Mouse (Mus musculus) heart, embryonic 10.5 days (tissue): Measurements from ENCODE around the gene Rras. TPM values are rescaled to one million over a fixed set of nuclear protein-coding genes. Genes with fewer than 3 reads are reported as not detected.

Source experiments
- DNase-seq: peaks from one replicate; pipeline ENCODE4 v3.0.0-alpha.2; 2017; ENCODE audit warnings: low spot score
- H3K27ac ChIP-seq: fragments of 300-500 bp; sonication (generic); 2 replicates; pipeline ENCODE4 v1.5.1; 2016; ENCODE audit warnings: mild to moderate bottlenecking
- H3K27me3 ChIP-seq: fragments of 300-500 bp; sonication (generic); 2 replicates; pipeline ENCODE4 v1.6.1; 2016; ENCODE audit warnings: mild to moderate bottlenecking; ENCODE audit not compliant: poor library complexity, insufficient read depth, severe bottlenecking
- H3K36me3 ChIP-seq: fragments of 300-500 bp; sonication (generic); 2 replicates; pipeline ENCODE4 v1.6.1; 2016; ENCODE audit warnings: mild to moderate bottlenecking, moderate library complexity
- H3K4me1 ChIP-seq: fragments of 300-500 bp; sonication (generic); 2 replicates; pipeline ENCODE4 v1.6.1; 2016; ENCODE audit warnings: mild to moderate bottlenecking
- H3K4me3 ChIP-seq: fragments of 300-500 bp; sonication (generic); 2 replicates; pipeline ENCODE4 v1.5.1; 2016; ENCODE audit warnings: mild to moderate bottlenecking, moderate library complexity
- H3K9me3 ChIP-seq: fragments of 300-500 bp; sonication (generic); 2 replicates; pipeline ENCODE4 v1.6.1; 2016; ENCODE audit warnings: mild to moderate bottlenecking, moderate library complexity
- WGBS: fragments of 180-500 bp; shearing (Covaris S2); methylation state at CpG from one replicate; pipeline ENCODE4 v1.1.7; 2016; 5-methylcytosine and 5-hydroxymethylcytosine counted together
- polyA plus RNA-seq: library from polyadenylated mRNA; unstranded; fragments of >200 nt; fragmentation: Nextera tagmentation; extraction: Ambion mirVana; gene quantifications from 2 replicates; pipeline ENCODE4 v1.2.1, GENCODE M21; 2016

The Rras gene
- polyA plus RNA-seq, 1 experiment from 2014 or later, result 50.5 TPM

DNA sequence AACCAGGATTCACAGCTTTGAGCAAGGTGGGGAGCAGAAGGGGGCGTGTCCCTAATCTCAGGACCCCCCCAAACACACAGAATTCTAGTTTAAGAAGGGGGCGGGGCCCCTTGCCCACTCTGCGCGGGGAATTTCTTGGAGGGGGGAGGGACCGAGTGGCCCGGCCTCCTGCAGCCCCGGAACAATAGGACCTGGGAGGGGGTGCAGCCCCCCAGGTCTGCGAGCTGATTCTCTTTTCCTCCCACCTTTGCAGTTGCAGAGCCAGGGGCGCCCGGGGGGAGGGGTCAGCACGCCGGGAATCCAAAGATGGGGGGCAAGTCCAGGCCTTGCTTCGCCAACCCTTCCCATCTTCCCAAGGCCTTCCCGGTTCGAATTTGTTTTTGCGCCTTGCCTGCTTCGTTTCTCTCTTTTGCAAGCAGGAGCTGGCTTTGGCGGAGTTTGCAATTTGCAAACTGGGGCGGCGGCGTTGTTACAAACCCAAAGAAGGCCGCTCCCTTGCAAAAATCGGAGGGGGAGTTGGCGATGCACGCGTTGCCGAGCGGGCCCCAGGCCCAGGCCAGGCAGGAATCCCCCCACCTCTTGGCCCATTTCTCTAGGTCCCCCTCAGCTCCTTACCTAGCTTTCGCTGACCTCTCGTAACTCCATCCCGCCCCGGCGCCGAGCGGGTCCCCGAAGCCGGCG is 34.6 kb downstream of the Rras start:
- Histone ChIP-seq H3K27me3 (no peaks in the 10 kb centered on the region), H3K36me3 (peaks cover 41% of the 10 kb centered on the region), H3K9me3 (no peaks in the 10 kb centered on the region), H3K4me3 (peak overlapping the region; percentile 78), H3K4me1 (peaks cover 57% of the 10 kb centered on the region), H3K27ac (peak overlapping the region; percentile 99)
- under 1% methylated on average over 38 of the region's 38 CpGs for WGBS
- no peak for DNase-seq

DNA sequence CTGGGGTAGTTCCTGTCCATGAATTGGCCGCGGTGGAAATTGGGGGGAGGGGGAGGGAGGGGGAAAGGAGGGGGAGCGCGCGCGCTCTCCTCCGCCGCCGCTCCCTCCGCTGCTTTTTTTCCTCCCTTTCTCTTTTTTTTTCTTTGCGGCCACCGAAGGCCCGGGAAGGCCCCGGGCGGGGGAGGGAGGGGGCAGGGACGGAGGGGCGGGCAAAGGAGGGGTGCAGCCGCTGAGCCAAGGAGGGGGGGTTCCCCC is 35.0 kb downstream of the Rras start, which contains the start of gene Prr12:
Gene Prr12, minus strand, starts transcription at position 20 of the 255 bp plus-strand sequence.
- peak within 1 kb of the TSS; percentile 99 for H3K27ac ChIP-seq
- H3K9me3 ChIP-seq, result no peaks in the 10 kb centered on the region
- DNase-seq, result no peak
- peaks cover 52% of the 10 kb centered on the region for H3K4me1 ChIP-seq
- WGBS, result 0% methylated on average over 2 of the region's 18 CpGs
- H3K4me3 ChIP-seq, result peak within 1 kb of the TSS; percentile 78
- H3K36me3 ChIP-seq, result peaks cover 37% of the 10 kb centered on the region
- H3K27me3 ChIP-seq, result no peaks in the 10 kb centered on the region

DNA sequence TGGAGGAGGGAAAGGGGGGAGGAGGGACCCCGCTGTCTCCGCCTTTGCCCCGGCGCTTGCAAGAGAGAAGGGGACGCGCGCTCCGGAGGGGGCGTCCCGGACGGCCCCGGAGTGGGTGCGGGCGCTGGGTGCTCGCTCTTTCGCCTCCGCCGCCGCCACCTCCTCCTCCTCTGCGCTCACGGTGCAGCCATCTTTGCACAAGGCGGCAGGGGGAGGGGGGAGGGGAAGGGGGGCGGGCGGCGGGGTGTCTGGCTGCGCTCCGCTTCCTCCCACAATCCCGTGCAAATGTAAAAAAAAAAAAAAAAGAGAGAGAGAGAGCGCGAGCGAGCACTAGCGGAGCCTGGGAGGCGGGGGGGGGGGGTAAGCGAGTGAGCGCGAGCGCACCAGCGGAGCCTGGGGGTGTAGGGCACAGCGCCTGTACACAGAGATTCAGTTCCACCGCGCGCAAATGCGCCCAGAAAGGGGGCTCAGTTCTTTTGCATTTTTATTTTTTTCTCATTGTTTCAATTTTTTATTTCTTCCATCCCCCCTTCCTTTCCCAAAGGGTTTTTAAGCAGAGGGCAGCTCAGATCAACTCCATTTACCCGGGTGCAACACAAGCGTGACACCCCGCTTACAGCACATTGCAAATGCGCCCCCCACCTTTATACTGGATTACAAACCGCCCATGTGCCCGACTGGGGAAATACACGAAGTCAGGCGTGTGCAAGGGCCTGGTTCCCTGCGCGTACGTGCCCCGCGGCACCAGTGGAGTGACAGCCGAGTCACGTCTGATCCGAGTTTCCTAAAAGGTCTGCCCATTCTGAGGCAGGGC is 35.6 kb downstream of the Rras start:
- Histone ChIP-seq H3K27me3 (no peaks in the 10 kb centered on the region), H3K9me3 (no peaks in the 10 kb centered on the region), H3K27ac (peak overlapping the region; percentile 99), H3K4me1 (peaks cover 50% of the 10 kb centered on the region), H3K4me3 (peak overlapping the region; percentile 78), H3K36me3 (peaks cover 31% of the 10 kb centered on the region)
- WGBS, result under 1% methylated on average over 31 of the region's 59 CpGs
- peak; percentile 91 for DNase-seq

DNA sequence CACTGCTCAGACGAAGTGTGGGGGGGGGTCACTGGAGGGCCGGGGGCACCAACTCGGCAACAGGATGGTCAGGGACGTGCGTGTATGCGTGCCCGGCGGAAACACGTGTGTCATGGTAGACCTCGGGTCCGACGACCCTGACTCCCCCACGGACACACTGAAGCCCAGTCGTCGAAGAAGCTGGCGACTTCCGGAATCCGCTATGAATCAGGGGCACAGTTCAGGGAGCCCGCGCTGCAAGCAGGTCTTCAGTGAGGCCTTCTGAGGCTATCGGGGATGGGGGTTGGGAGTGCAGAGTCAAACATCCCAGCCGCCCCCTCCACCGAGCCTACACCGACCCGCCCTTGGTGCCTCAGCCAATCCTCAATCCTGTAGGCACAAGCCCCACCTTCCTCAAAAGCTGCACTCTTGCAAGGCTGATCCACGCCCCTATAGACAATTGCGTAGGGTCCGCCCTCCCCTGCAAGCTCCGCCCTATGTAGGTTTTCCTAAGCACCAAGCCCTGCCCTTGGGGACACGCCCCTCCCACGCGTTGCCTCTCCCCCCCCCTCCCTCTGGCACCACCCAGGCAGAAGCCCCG is 36.3 kb downstream of the Rras start:
- peaks cover 50% of the 10 kb centered on the region for H3K4me1 ChIP-seq
- under 1% methylated on average over 33 of the region's 33 CpGs for WGBS
- H3K4me3 ChIP-seq, result peak overlapping the region; percentile 78
- H3K9me3 ChIP-seq, result no peaks in the 10 kb centered on the region
- H3K27ac ChIP-seq, result peak overlapping the region; percentile 99
- peak; percentile 100 for DNase-seq
- peaks cover 24% of the 10 kb centered on the region for H3K36me3 ChIP-seq
- no peaks in the 10 kb centered on the region for H3K27me3 ChIP-seq

DNA sequence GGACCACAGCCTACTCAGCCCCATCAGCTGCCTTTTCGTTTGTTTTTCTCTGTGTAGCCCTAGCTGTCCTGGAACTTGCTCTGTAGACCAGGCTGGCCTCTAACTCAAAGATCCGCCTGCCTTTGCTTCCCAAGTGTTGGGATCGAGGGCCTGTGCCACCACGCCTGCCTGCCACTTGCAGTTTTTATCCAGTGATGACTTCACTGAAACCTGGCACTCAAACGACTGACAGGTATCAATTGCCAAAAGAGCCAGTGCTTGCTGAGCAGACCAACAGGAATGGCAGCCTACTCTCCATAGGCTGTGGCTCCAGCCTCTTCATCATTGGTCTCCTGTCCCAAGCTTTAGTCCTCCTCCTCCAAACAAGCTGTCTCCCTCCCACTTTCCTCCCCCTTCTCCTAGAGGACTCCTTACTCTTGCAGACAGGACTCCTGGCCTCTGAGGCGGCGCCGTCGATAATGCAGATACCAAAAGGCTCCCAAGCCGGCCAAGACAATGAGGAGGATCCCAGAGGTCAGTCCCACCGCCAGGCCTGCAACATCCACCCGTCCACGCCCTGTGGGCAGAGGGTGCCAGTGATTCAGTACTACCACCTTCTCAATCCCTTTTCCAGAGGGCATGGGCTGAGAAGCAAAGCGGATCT is 38.7 kb downstream of the Rras start:
- Histone ChIP-seq H3K9me3 (no peaks in the 10 kb centered on the region), H3K4me1 (peaks cover 43% of the 10 kb centered on the region), H3K36me3 (peaks cover 5% of the 10 kb centered on the region; the same call in 1 of the 2 replicates), H3K27ac (0 out of 2 replicates have a peak overlapping the region, but pooled peaks have one; percentile 11), H3K27me3 (no peaks in the 10 kb centered on the region), H3K4me3 (no peak overlapping the region)
- 67% methylated on average over 14 of the region's 14 CpGs for WGBS
- DNase-seq, result no peak

DNA sequence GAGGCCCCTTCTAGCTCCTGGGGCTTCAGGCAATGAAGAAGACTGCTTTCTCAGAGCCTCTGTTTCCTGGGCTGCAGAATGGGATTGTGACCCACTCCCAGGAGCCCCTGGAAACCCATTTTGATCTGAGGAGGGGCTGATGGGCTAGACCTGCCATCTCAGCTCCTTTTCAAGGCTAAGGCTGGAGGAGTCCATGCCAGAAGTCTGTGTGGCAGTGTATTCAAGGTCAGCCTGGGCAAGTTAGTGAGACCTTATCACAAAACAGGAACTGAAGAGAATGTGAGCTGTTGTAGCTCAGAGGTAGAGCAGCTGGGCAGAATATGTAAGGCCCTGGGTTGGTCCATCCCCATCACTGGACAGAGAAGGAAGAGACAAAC is 39.2 kb downstream of the Rras start:
- H3K27me3 ChIP-seq, result no peaks in the 10 kb centered on the region
- H3K9me3 ChIP-seq, result no peaks in the 10 kb centered on the region
- H3K4me3 ChIP-seq, result no peak overlapping the region; the same call in 1 of the 2 replicates
- DNase-seq, result no peak
- 0 out of 2 replicates have a peak overlapping the region, but pooled peaks have one; percentile 11 for H3K27ac ChIP-seq
- H3K4me1 ChIP-seq, result peaks cover 42% of the 10 kb centered on the region
- peaks cover 5% of the 10 kb centered on the region; the same call in 1 of the 2 replicates for H3K36me3 ChIP-seq

DNA sequence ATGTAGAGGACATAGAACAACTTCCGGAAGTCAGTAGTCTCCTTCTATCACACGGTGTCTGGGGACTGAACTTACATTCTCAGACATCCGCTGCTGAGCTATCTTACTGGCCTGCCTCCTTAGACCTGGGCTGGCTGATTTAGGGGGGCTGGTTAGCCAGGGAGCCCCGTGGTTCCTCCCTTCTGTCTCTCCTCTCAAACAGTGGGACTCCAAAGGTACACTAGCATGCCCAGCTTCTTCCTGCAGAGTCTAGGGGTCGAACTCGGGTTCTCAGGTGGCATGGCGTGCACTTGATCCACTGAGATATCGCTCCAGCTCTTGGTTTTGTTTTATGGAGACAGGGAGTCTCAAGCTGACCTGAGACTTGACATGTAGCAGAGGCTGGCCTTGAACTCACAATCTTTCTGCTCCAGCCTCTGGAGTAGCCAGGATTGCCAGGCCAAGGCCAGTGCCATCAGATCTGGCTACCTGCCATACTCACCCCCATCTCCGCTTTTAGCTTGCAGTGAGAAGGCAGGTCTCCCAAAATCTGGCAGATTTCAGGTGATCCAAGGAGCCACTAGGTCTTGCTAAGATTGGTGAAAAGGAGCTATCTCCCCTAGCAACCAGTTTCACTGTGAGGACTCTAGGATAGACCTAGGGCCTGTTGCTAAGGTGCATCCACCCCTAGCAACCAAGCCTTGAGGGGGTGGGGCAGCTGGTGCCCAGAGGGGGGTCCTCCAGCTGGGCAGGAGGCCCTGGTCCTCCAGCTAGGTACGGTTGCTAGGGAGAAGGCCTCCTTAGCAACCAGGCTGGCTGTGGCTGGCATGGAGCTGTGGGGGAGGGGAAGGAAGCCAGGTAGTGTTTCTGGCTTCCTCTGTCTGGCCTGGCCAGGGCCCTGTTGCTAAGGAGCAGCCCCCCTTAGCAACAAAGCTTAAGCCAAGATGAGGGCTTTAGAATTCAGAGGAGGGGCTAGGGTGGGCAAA is 41.1 kb downstream of the Rras start:
- H3K27ac ChIP-seq, result peak overlapping the region; percentile 3; the same call in 1 of the 2 replicates
- no peaks in the 10 kb centered on the region for H3K27me3 ChIP-seq
- no peaks in the 10 kb centered on the region for H3K9me3 ChIP-seq
- H3K4me1 ChIP-seq, result peaks cover 41% of the 10 kb centered on the region
- H3K4me3 ChIP-seq, result 0 out of 2 replicates have a peak overlapping the region, but pooled peaks have one; percentile 25
- 74% methylated on average over 10 of the region's 10 CpGs for WGBS
- H3K36me3 ChIP-seq, result peaks cover 5% of the 10 kb centered on the region; the same call in 1 of the 2 replicates
- no peak for DNase-seq

DNA sequence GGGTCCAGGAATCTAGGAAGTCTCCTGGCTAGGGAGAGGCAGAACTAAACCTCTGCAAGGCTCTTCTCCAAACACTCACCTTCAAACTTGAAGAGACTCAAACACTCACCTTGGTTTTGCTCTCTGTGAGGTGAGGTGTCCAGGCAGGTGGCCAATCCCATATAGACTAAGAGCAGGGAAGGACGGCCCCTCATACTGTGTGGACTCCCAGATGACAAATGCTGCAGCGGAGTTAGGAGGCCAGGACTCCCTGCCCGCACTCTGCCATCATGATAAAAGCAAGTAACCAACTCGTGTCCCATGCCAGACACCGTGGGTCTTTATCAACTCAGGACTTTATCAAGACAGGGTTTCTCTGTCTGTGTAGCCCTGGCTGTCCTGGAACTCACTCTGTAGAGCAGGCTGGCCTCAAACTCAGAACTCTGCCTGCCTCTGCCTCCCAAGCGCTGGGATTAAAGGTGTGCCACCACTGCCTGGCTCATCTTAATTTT is 42.9 kb downstream of the Rras start:
- Histone ChIP-seq H3K4me1 (peaks cover 33% of the 10 kb centered on the region), H3K4me3 (no peak overlapping the region), H3K27me3 (no peaks in the 10 kb centered on the region), H3K9me3 (no peaks in the 10 kb centered on the region), H3K36me3 (peaks cover 5% of the 10 kb centered on the region; the same call in 1 of the 2 replicates), H3K27ac (no peak overlapping the region)
- DNase-seq, result no peak
- 79% methylated on average over 6 of the region's 6 CpGs for WGBS

DNA sequence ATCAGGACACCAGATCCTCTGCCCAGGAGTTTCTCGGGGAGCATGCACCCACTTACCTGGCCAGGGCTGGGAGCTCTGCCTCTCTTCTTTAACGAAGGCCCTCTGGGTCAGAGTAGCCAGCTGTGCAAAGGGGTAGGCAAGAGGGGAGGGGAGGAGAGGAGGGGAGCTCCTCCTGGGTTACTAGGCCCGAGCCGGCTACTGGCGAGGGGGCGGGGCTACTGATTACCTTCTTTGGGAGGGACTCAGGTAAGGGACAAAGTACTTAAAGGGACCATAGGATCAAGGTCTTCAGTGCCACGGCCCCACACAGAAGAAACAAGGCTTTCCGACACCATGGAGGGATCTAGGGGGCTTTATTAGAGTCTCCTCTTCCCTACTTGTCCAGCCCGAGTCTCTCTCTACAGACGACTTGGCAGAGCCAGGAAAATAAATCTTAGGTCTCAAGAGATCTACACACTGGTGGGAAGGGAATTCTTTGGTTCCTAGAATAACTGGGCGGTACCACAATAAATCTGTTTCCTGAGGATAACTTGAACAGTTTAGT is 43.8 kb downstream of the Rras start:
- peak overlapping the region; percentile 66 for H3K4me3 ChIP-seq
- no peak for DNase-seq
- H3K27ac ChIP-seq, result peak overlapping the region; percentile 89
- WGBS, result 22% methylated on average over 11 of the region's 11 CpGs
- no peaks in the 10 kb centered on the region for H3K9me3 ChIP-seq
- peaks cover 5% of the 10 kb centered on the region; the same call in 1 of the 2 replicates for H3K36me3 ChIP-seq
- H3K4me1 ChIP-seq, result peaks cover 32% of the 10 kb centered on the region
- H3K27me3 ChIP-seq, result no peaks in the 10 kb centered on the region

DNA sequence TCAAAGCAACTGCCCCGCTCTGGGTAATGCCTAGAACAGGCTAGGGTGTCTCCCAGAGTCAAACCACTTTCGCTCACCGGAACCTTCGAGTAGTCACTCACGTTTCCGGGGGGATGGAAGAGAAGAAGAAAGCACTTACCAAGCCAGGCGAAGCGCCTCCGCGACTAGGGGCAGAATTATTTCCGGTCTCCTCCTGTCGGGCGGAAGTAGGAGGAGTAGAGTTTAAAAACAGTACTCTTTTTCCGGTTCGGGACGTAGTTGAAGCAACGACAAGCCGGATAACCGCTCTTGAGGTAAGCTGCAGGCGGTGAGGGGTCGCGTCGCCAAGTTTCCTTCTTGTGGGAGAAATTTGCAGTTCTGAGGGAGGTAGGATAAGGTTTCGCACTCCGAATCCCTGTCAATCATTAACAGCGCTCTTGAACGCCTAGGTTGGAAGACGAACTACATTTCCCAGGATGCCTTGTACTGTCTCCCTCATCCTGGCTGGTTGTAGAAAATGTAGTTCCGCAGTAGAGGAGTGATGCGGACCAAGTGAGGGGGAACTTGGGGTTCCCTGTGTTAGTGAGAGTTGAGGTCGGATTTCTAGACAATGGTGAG is 44.6 kb downstream of the Rras start, which contains the start of the genes Nosip and Prrg2:
Gene Nosip, plus strand, starts transcription at position 191 of the 597 bp plus-strand sequence.
Gene Prrg2, minus strand, starts transcription at position 439 of the 597 bp plus-strand sequence.
- H3K4me3 ChIP-seq, result peak within 1 kb of the TSS; percentile 66
- peaks cover 30% of the 10 kb centered on the region for H3K4me1 ChIP-seq
- H3K36me3 ChIP-seq, result peaks cover 2% of the 10 kb centered on the region; the same call in 1 of the 2 replicates
- H3K27ac ChIP-seq, result peak within 1 kb of the TSS; percentile 89
- peak; percentile 98 for DNase-seq
- no peaks in the 10 kb centered on the region for H3K27me3 ChIP-seq
- under 1% methylated on average over 31 of the region's 31 CpGs for WGBS
- H3K9me3 ChIP-seq, result no peaks in the 10 kb centered on the region
